Mouse (Mus musculus) megakaryocyte-erythroid progenitor cell, adult 5-6 weeks (primary cell): ENCODE data around the gene Pbdc1. TPM values are rescaled to one million over a fixed set of nuclear protein-coding genes. Genes with fewer than 3 reads are reported as not detected.

ENCODE experiments used
- total RNA-seq, 2 experiments: library from RNA; stranded (forward) in 1 of 2; stranded (reverse) in 1 of 2; fragments of 200-1000, 215-1000 nt in 1 of 2; fragments of >200 nt in 1 of 2; fragmentation: Nextera tagmentation in 1 of 2; gene quantifications; 2 replicates each; pipeline ENCODE4 v1.2.3; 2014 to 2017

Pbdc1 gene
- total RNA-seq, 2 experiments from 2014 or later, result 60.5 to 61.8 TPM

Other genes starting within 250 kb of the Pbdc1 start
- not detected in 2 replicates for gene Magee2, start 222.5 kb upstream of the Pbdc1 start, total RNA-seq (2014; fragmentation: Nextera tagmentation)
- 0.42 and 1.6 TPM in 2 replicates for gene Magee2, start 222.5 kb upstream of the Pbdc1 start, total RNA-seq (2017)
- 1.2 and 2.3 TPM in 2 replicates for gene Magee1, start 40.6 kb downstream of the Pbdc1 start, total RNA-seq (2014; fragmentation: Nextera tagmentation)
- 1.8 and 2.6 TPM in 2 replicates for gene Magee1, start 40.6 kb downstream of the Pbdc1 start, total RNA-seq (2017)